Mouse (Mus musculus) hindbrain, embryonic 13.5 days (tissue): ENCODE measurements around the gene Nol10. TPM values are rescaled to one million over a fixed set of nuclear protein-coding genes. Genes with fewer than 3 reads are reported as not detected.
A peak's percentile ranks its signal among the peaks of the same experiment; 100 is the strongest.

ENCODE experiments used
- ATAC-seq: fragments of 200-750 bp; cut with Nextera tagmentation; 2 replicates; pipeline ENCODE4 v1.8.0; 2017; ENCODE audit warnings: moderate TSS enrichment; ENCODE audit not compliant: low FRiP score
- H3K27ac ChIP-seq: fragments of 300-500 bp; sonication (generic); 2 replicates; pipeline ENCODE4 v1.5.1; 2015; ENCODE audit warnings: inconsistent platforms, mild to moderate bottlenecking, moderate library complexity
- H3K27me3 ChIP-seq: fragments of 300-500 bp; sonication (generic); 2 replicates; pipeline ENCODE4 v1.6.1; 2015; ENCODE audit warnings: mild to moderate bottlenecking, inconsistent platforms
- H3K36me3 ChIP-seq: fragments of 300-500 bp; sonication (generic); 2 replicates; pipeline ENCODE4 v1.6.1; 2015; ENCODE audit warnings: mild to moderate bottlenecking, inconsistent platforms
- H3K4me1 ChIP-seq: fragments of 300-500 bp; sonication (generic); replicated peaks from 2 replicates; pipeline ENCODE4 v1.6.1; 2015; ENCODE audit warnings: inconsistent platforms
- H3K4me2 ChIP-seq: fragments of 300-500 bp; sonication (generic); 2 replicates; pipeline ENCODE4 v1.6.1; 2015; ENCODE audit warnings: inconsistent platforms, mild to moderate bottlenecking, moderate library complexity
- H3K4me3 ChIP-seq: fragments of 300-500 bp; sonication (generic); 2 replicates; pipeline ENCODE4 v1.5.1; 2015; ENCODE audit warnings: mild to moderate bottlenecking, inconsistent platforms
- H3K9ac ChIP-seq: fragments of 300-500 bp; sonication (generic); 2 replicates; pipeline ENCODE4 v1.6.1; 2015; ENCODE audit warnings: mild to moderate bottlenecking, inconsistent platforms
- H3K9me3 ChIP-seq: fragments of 300-500 bp; sonication (generic); 2 replicates; pipeline ENCODE4 v1.6.1; 2016; ENCODE audit warnings: inconsistent platforms
- WGBS: fragments of 180-500 bp; shearing (Covaris S2); methylation state at CpG from one replicate; pipeline ENCODE4 v1.1.7; 2015; 5-methylcytosine and 5-hydroxymethylcytosine counted together
- polyA plus RNA-seq: library from polyadenylated mRNA; unstranded; fragments of >200 nt; fragmentation: Nextera tagmentation; extraction: Ambion mirVana; gene quantifications from 2 replicates; pipeline ENCODE4 v1.2.1, GENCODE M21; 2015

The Nol10 gene
- 20.8 and 22.1 TPM in 2 replicates for polyA plus RNA-seq

- H3K9ac ChIP-seq = peak within 1 kb of the TSS; percentile 84
- H3K27ac ChIP-seq = 0 out of 2 replicates have a peak within 1 kb of the TSS, but pooled peaks have one; percentile 52
- no peaks in the 10 kb centered on the region for H3K9me3 ChIP-seq
- peak within 1 kb of the TSS; percentile 85 for H3K4me3 ChIP-seq
- H3K27me3 ChIP-seq = no peaks in the 10 kb centered on the region
- peaks cover 16% of the 10 kb centered on the region for H3K4me1 ChIP-seq
- H3K36me3 ChIP-seq = peaks cover 29% of the 10 kb centered on the region
- H3K4me2 ChIP-seq = peak within 1 kb of the TSS; percentile 84
- under 1% methylated on average over 42 of the region's 42 CpGs for WGBS
- ATAC-seq = peak; percentile 98
These were observed at the start of gene Nol10 for GRCm38 (mm10) chr12:17348048-17349036. Gene Nol10, plus strand, starts transcription at chr12:17348458.

GRCm38 (mm10) chr12:17299902-17300301 is 48.4 kb upstream of the Nol10 start:
- Histone ChIP-seq H3K4me3 (no peak overlapping the region), H3K9ac (no peak overlapping the region), H3K27ac (no peak overlapping the region), H3K9me3 (no peaks in the 10 kb centered on the region), H3K27me3 (no peaks in the 10 kb centered on the region), H3K4me2 (no peak overlapping the region), H3K36me3 (no peaks in the 10 kb centered on the region), H3K4me1 (no peaks in the 10 kb centered on the region)
- no peak for ATAC-seq
- 88% methylated on average over 1 of the region's 1 CpGs for WGBS

GRCm38 (mm10) chr12:17305445-17305844 is 42.8 kb upstream of the Nol10 start:
- Histone ChIP-seq H3K9ac (no peak overlapping the region), H3K9me3 (no peaks in the 10 kb centered on the region), H3K36me3 (no peaks in the 10 kb centered on the region), H3K27me3 (no peaks in the 10 kb centered on the region), H3K27ac (no peak overlapping the region), H3K4me1 (no peaks in the 10 kb centered on the region), H3K4me2 (no peak overlapping the region), H3K4me3 (no peak overlapping the region)
- no peak for ATAC-seq
- 88% methylated on average over 7 of the region's 7 CpGs for WGBS

- no peak overlapping the region for H3K9ac ChIP-seq
- WGBS = 43% methylated on average over 4 of the region's 4 CpGs
- no peak overlapping the region for H3K27ac ChIP-seq
- H3K4me2 ChIP-seq = no peak overlapping the region
- H3K36me3 ChIP-seq = no peaks in the 10 kb centered on the region
- no peaks in the 10 kb centered on the region for H3K27me3 ChIP-seq
- no peak overlapping the region for H3K4me3 ChIP-seq
- no peak for ATAC-seq
- H3K9me3 ChIP-seq = no peaks in the 10 kb centered on the region
- peaks cover 4% of the 10 kb centered on the region; the same call in 1 of the 2 replicates for H3K4me1 ChIP-seq
These were observed 40.0 kb upstream of the Nol10 start for GRCm38 (mm10) chr12:17308246-17308645.

- no peak for ATAC-seq
- Histone ChIP-seq H3K4me3 (no peak overlapping the region), H3K4me2 (no peak overlapping the region), H3K27me3 (no peaks in the 10 kb centered on the region), H3K36me3 (no peaks in the 10 kb centered on the region), H3K9ac (no peak overlapping the region), H3K4me1 (peaks cover 4% of the 10 kb centered on the region; the same call in 1 of the 2 replicates), H3K9me3 (no peaks in the 10 kb centered on the region), H3K27ac (no peak overlapping the region)
- 53% methylated on average over 16 of the region's 16 CpGs for WGBS
These were observed 37.1 kb upstream of the Nol10 start for GRCm38 (mm10) chr12:17310852-17311839.

- Histone ChIP-seq H3K27me3 (no peaks in the 10 kb centered on the region), H3K9me3 (no peaks in the 10 kb centered on the region), H3K36me3 (no peaks in the 10 kb centered on the region), H3K27ac (no peak overlapping the region), H3K4me2 (no peak overlapping the region), H3K4me1 (peaks cover 3% of the 10 kb centered on the region; the same call in 1 of the 2 replicates), H3K4me3 (no peak overlapping the region), H3K9ac (no peak overlapping the region)
- no peak for ATAC-seq
- WGBS = 84% methylated on average over 5 of the region's 5 CpGs
These were observed 32.2 kb upstream of the Nol10 start for GRCm38 (mm10) chr12:17316096-17316495.

GRCm38 (mm10) chr12:17317970-17318369 is 30.3 kb upstream of the Nol10 start:
- Histone ChIP-seq H3K27ac (no peak overlapping the region), H3K9me3 (no peaks in the 10 kb centered on the region), H3K4me1 (no peaks in the 10 kb centered on the region), H3K36me3 (no peaks in the 10 kb centered on the region), H3K9ac (no peak overlapping the region), H3K4me3 (no peak overlapping the region), H3K4me2 (no peak overlapping the region), H3K27me3 (peaks cover 12% of the 10 kb centered on the region)
- no peak for ATAC-seq
- WGBS = 73% methylated on average over 4 of the region's 4 CpGs

- Histone ChIP-seq H3K27ac (no peak overlapping the region), H3K9ac (no peak overlapping the region), H3K4me1 (no peaks in the 10 kb centered on the region), H3K4me3 (no peak overlapping the region), H3K4me2 (no peak overlapping the region), H3K36me3 (no peaks in the 10 kb centered on the region), H3K27me3 (peaks cover 17% of the 10 kb centered on the region), H3K9me3 (no peaks in the 10 kb centered on the region)
- 89% methylated on average over 3 of the region's 3 CpGs for WGBS
- no peak for ATAC-seq
These were observed 29.8 kb upstream of the Nol10 start for GRCm38 (mm10) chr12:17318453-17318852.

GRCm38 (mm10) chr12:17324549-17325470 is 23.4 kb upstream of the Nol10 start:
- WGBS = 3% methylated on average over 50 of the region's 51 CpGs
- Histone ChIP-seq H3K36me3 (no peaks in the 10 kb centered on the region), H3K27me3 (peaks cover 55% of the 10 kb centered on the region), H3K27ac (no peak overlapping the region), H3K4me3 (peak overlapping the region; percentile 48), H3K9me3 (no peaks in the 10 kb centered on the region), H3K4me1 (peaks cover 12% of the 10 kb centered on the region), H3K4me2 (peak overlapping the region; percentile 88), H3K9ac (peak overlapping the region; percentile 68)
- peak; percentile 65; the same call in 1 of the 2 replicates for ATAC-seq

GRCm38 (mm10) chr12:17329259-17329658 is 19.0 kb upstream of the Nol10 start, which contains the start of gene Atp6v1c2:
Gene Atp6v1c2, minus strand, starts transcription at chr12:17329359.
- no peak for ATAC-seq
- H3K4me2 ChIP-seq = no peak within 1 kb of the TSS
- H3K4me1 ChIP-seq = peaks cover 10% of the 10 kb centered on the region
- H3K4me3 ChIP-seq = no peak within 1 kb of the TSS
- WGBS = 89% methylated on average over 3 of the region's 3 CpGs
- peaks cover 29% of the 10 kb centered on the region for H3K27me3 ChIP-seq
- no peaks in the 10 kb centered on the region for H3K36me3 ChIP-seq
- H3K9ac ChIP-seq = no peak within 1 kb of the TSS
- H3K27ac ChIP-seq = no peak within 1 kb of the TSS
- H3K9me3 ChIP-seq = no peaks in the 10 kb centered on the region

GRCm38 (mm10) chr12:17333459-17333858 is 14.8 kb upstream of the Nol10 start:
- Histone ChIP-seq H3K36me3 (no peaks in the 10 kb centered on the region), H3K27ac (no peak overlapping the region), H3K9me3 (no peaks in the 10 kb centered on the region), H3K9ac (no peak overlapping the region), H3K4me3 (no peak overlapping the region), H3K4me1 (no peaks in the 10 kb centered on the region), H3K4me2 (no peak overlapping the region), H3K27me3 (no peaks in the 10 kb centered on the region)
- no peak for ATAC-seq
- 20% methylated on average over 1 of the region's 1 CpGs for WGBS
